Mouse (Mus musculus) limb, embryonic 11.5 days (tissue): Measurements from ENCODE around the gene Ms4a4a. TPM values are rescaled to one million over a fixed set of nuclear protein-coding genes. Genes with fewer than 3 reads are reported as not detected.

ENCODE experiments used
- ATAC-seq: fragments of 200-750 bp; cut with Nextera tagmentation; 2 replicates; pipeline ENCODE4 v1.8.0; 2017; ENCODE audit warnings: low read depth; ENCODE audit not compliant: insufficient number of reproducible peaks, low FRiP score, low TSS enrichment
- DNase-seq: peaks from one replicate; pipeline ENCODE4 v3.0.0-alpha.2; 2015; ENCODE audit warnings: low spot score
- H3K27ac ChIP-seq: fragments of 300-500 bp; sonication (generic); replicated peaks from 2 replicates; pipeline ENCODE4 v1.5.1; 2014; ENCODE audit warnings: low read depth, mild to moderate bottlenecking, low read length
- H3K27me3 ChIP-seq: fragments of 300-500 bp; sonication (generic); 2 replicates; pipeline ENCODE4 v1.6.1; 2014; ENCODE audit warnings: mild to moderate bottlenecking, low read length, mixed read lengths; ENCODE audit not compliant: control insufficient read depth, insufficient read depth
- H3K36me3 ChIP-seq: fragments of 300-500 bp; sonication (generic); 2 replicates; pipeline ENCODE4 v1.6.1; 2014; ENCODE audit warnings: mild to moderate bottlenecking, low read length, moderate library complexity, mixed read lengths; ENCODE audit not compliant: control insufficient read depth, insufficient read depth
- H3K4me1 ChIP-seq: fragments of 300-500 bp; sonication (generic); 2 replicates; pipeline ENCODE4 v1.6.1; 2014; ENCODE audit warnings: low read length, mixed read lengths; ENCODE audit not compliant: control insufficient read depth, insufficient read depth
- H3K4me2 ChIP-seq: fragments of 300-500 bp; sonication (generic); 2 replicates; pipeline ENCODE4 v1.6.1; 2014; ENCODE audit warnings: low read depth, mild to moderate bottlenecking, moderate library complexity; ENCODE audit not compliant: severe bottlenecking
- H3K4me3 ChIP-seq: fragments of 300-500 bp; sonication (generic); 2 replicates; pipeline ENCODE4 v1.5.1; 2014; ENCODE audit warnings: low read depth, low read length
- H3K9ac ChIP-seq: fragments of 300-500 bp; sonication (generic); 2 replicates; pipeline ENCODE4 v1.6.1; 2014; ENCODE audit warnings: mild to moderate bottlenecking, low read length
- H3K9me3 ChIP-seq: fragments of 300-500 bp; sonication (generic); 2 replicates; pipeline ENCODE4 v1.6.1; 2016; ENCODE audit warnings: low read length; ENCODE audit not compliant: control insufficient read depth
- WGBS: fragments of 180-500 bp; shearing (Covaris S2); extraction: QIAGEN DNeasy Blood & Tissue Kit; methylation state at CpG from one replicate; pipeline ENCODE4 v1.1.7; 2014; 5-methylcytosine and 5-hydroxymethylcytosine counted together
- polyA plus RNA-seq: library from polyadenylated mRNA; unstranded; fragments of >200 nt; fragmentation: Nextera tagmentation; extraction: Ambion mirVana; gene quantifications from 2 replicates; pipeline ENCODE4 v1.2.1, GENCODE M21; 2014

Gene Ms4a4a
- 0.62 and 0.91 TPM in 2 replicates for polyA plus RNA-seq

DNA sequence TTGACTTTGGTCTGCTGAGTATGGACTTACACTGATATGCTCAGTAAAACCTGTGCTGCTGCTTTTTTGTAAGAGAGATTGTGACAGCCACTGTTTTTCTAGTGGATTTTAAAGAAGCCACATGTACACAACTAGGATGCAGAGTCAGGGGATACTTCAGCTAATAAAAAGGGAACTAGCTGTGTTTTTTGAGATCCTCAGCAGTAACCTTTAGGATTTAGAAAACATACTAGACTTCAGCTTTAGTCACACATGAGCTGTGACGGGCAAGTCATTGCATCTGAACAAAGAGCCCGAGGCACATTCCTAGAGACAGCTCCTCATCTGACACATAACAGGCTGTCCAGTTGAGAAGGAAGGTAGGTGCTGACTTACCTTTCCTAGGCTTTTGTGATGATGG, at the start of gene Ms4a4a:
Gene Ms4a4a (plus strand): TSS at position 251 of the 400 bp plus-strand sequence.
- Histone ChIP-seq H3K4me2 (no peak within 1 kb of the TSS), H3K4me3 (no peak within 1 kb of the TSS), H3K36me3 (no peaks in the 10 kb centered on the region), H3K27me3 (no peaks in the 10 kb centered on the region), H3K9ac (no peak within 1 kb of the TSS), H3K9me3 (no peaks in the 10 kb centered on the region), H3K27ac (no peak within 1 kb of the TSS), H3K4me1 (no peaks in the 10 kb centered on the region)
- WGBS, result 82% methylated on average over 2 of the region's 2 CpGs
- ATAC-seq, result no peak
- no peak for DNase-seq

DNA sequence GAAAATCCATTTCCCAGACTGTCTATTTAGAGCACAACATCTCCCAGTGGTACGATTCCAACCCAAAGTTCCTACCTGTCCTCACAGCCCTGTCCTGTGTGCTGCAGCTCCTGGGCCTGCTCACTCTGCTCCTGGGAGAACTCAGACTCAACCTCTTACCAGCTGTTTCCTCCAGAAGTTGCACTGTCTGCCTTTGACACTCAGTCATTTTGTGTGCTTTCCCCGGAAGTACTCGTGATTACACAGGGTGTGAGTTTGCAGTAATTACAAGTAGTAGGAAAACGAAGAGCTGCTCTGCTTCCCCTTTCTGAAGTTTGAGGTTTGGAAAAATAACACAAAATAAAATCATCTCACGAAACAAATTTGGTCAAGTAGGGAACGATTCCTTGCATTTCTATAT, 39.4 kb upstream of the Ms4a4a start, which contains the start of gene Ms4a7:
Gene Ms4a7 (minus strand): TSS at position 215 of the 400 bp plus-strand sequence.
- Histone ChIP-seq H3K36me3 (no peaks in the 10 kb centered on the region), H3K4me2 (no peak within 1 kb of the TSS), H3K27ac (no peak within 1 kb of the TSS), H3K4me1 (no peaks in the 10 kb centered on the region), H3K9ac (no peak within 1 kb of the TSS), H3K27me3 (no peaks in the 10 kb centered on the region), H3K4me3 (no peak within 1 kb of the TSS), H3K9me3 (no peaks in the 10 kb centered on the region)
- no peak for ATAC-seq
- no peak for DNase-seq
- WGBS, result 83% methylated on average over 6 of the region's 6 CpGs

DNA sequence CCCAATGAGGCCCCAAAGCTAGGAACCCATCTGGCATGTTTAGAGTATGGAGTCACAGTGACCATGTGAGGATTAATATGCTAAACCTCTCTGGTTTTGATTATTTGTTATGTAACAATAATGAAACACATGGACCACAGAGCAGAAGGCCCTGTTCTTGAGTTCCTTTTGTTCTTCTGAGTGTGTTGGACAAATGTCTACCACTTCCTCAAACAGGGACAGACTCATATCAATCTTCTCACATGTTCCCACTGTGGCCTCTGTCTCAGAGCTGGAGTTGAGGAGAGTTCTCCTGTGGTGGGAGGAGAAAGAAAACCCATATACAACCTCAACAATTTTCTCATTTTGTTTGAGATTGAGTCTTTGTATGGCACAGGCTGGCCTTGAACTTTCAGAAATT, 32.2 kb upstream of the Ms4a4a start:
- no peaks in the 10 kb centered on the region for H3K36me3 ChIP-seq
- no peak overlapping the region for H3K9ac ChIP-seq
- no peak for DNase-seq
- no peak overlapping the region for H3K4me3 ChIP-seq
- no peak for ATAC-seq
- H3K27ac ChIP-seq, result no peak overlapping the region
- H3K4me1 ChIP-seq, result no peaks in the 10 kb centered on the region
- H3K9me3 ChIP-seq, result no peaks in the 10 kb centered on the region
- H3K27me3 ChIP-seq, result no peaks in the 10 kb centered on the region
- H3K4me2 ChIP-seq, result no peak overlapping the region

DNA sequence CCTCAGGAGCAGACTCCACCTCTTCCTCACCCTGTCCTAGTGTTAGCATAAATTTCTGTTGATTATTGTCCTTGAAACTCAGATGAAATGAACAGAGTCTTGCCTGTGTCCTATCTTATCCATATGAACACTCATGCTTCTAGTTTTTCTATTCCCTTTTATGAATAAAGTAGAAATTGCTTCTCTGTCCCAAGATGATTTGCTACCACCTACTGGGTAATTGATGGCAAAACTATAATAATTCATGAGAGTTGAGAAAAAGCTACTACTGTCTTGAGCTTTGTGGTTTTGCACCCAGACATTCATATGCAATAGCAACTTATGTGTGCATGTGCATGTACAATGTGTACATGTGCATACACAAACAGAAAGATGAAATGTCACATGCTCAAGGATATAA, 31.3 kb upstream of the Ms4a4a start:
- DNase-seq (no peak), ATAC-seq (no peak)
- no peaks in the 10 kb centered on the region for H3K36me3 ChIP-seq
- no peaks in the 10 kb centered on the region for H3K9me3 ChIP-seq
- no peaks in the 10 kb centered on the region for H3K27me3 ChIP-seq
- no peak overlapping the region for H3K9ac ChIP-seq
- H3K4me3 ChIP-seq, result no peak overlapping the region
- no peak overlapping the region for H3K4me2 ChIP-seq
- no peak overlapping the region for H3K27ac ChIP-seq
- no peaks in the 10 kb centered on the region for H3K4me1 ChIP-seq

DNA sequence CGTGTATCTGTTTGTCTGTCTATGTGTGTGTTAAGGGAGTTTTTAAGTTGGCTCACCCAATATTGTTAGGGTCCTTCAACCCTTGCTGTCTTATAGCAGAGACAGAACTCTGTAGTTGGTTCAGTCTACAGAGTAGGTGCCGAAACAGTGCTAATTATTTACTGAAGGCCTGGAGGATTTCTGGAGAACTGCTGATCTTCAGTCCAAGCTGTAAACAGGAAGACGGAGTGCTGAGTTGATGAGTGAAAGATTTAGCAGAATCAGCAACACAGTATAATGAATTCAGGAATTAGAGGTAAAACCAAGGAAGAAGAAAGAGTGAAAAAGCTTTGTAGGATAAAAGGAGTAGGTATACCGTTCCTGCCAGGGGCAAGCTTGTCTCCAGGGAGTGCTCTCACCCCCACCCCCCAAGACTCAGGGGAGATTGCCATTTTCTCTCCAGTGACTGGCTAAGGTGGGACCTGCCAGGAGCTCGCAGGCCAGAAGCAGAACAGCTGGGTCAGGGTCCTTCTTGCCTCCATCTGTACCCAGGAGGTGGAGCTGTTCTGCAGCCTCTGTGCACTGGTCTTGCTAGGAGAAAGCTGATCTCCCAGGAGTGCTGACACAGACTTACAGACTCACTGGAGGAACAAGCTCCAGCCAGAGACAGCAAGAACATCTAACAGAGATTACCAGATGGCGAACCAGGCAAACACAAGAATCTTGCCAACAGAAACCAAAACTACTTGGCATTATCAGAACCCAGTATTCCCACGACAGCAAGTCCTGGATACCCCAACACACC, 25.4 kb upstream of the Ms4a4a start:
- peak; percentile 31 for DNase-seq
- 57% methylated on average over 7 of the region's 7 CpGs for WGBS
- no peak overlapping the region for H3K4me2 ChIP-seq
- H3K4me3 ChIP-seq, result no peak overlapping the region
- no peak overlapping the region for H3K27ac ChIP-seq
- H3K9me3 ChIP-seq, result no peaks in the 10 kb centered on the region
- no peak overlapping the region for H3K9ac ChIP-seq
- no peaks in the 10 kb centered on the region for H3K4me1 ChIP-seq
- H3K27me3 ChIP-seq, result no peaks in the 10 kb centered on the region
- no peak for ATAC-seq
- H3K36me3 ChIP-seq, result no peaks in the 10 kb centered on the region

DNA sequence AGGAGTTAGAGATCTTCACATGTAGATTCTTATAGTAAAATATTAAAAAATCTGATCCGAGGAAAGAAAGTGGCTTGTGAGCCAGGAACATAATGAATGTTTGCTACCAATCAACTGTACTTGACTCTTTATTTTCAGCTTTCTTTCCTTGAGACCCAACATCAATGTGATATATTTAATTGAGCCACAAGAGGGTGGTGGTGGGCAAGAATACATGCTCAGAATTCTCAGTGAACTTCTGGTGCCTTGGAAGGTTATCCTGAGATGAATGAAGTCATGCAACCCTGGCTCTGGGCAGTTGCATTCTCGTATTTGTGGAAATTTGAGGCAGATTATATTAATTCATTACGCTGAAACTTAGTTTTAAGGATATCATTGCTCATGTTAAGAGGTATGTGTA, 23.4 kb upstream of the Ms4a4a start:
- no peaks in the 10 kb centered on the region for H3K36me3 ChIP-seq
- no peak overlapping the region for H3K4me3 ChIP-seq
- no peak overlapping the region for H3K27ac ChIP-seq
- H3K9me3 ChIP-seq, result no peaks in the 10 kb centered on the region
- H3K4me2 ChIP-seq, result no peak overlapping the region
- no peaks in the 10 kb centered on the region for H3K4me1 ChIP-seq
- no peak overlapping the region for H3K9ac ChIP-seq
- no peaks in the 10 kb centered on the region for H3K27me3 ChIP-seq
- DNase-seq (no peak), ATAC-seq (no peak)
- WGBS, result 50% methylated on average over 3 of the region's 3 CpGs

DNA sequence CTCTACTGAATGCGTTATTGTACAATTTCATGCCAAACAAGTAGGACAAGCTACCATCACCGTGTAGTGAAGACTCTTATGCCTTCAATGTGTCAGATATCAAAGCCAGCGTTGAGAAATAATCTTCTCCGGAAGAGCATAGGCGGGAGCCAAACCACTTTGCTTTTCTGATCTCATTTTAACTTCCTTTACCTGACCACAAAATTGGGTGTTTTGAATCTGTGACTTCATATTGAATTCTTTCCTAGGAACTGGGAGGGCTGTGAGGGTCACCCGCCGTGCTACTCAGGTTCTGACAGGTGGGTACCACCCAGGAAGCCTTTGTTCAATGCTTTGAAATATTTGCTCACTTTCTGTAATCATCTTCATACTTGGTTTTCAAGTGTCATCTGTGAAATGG, 19.6 kb upstream of the Ms4a4a start:
- no peaks in the 10 kb centered on the region for H3K27me3 ChIP-seq
- DNase-seq (no peak), ATAC-seq (no peak)
- no peak overlapping the region for H3K9ac ChIP-seq
- H3K27ac ChIP-seq, result no peak overlapping the region
- H3K36me3 ChIP-seq, result no peaks in the 10 kb centered on the region
- H3K4me1 ChIP-seq, result no peaks in the 10 kb centered on the region
- no peak overlapping the region for H3K4me3 ChIP-seq
- H3K4me2 ChIP-seq, result no peak overlapping the region
- no peaks in the 10 kb centered on the region for H3K9me3 ChIP-seq
- WGBS, result 81% methylated on average over 7 of the region's 7 CpGs

DNA sequence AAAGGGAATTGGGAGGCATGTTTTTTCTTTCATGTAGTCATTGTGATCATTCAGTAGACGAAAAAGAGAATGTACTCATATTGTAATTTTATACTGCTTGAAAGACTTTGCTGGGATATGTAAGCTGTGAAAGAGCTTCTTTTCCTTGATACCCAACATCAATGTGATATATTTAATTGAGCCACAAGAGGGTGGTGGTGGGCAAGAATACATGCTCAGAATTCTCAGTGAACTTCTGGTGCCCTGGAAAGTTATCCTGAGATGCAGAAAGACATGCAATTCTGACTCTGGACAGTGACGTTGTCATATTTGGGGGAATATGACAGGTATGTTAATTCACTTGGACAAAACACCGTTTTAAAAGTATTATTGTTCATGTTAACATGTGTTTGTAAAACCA, 15.2 kb upstream of the Ms4a4a start:
- Histone ChIP-seq H3K9me3 (no peaks in the 10 kb centered on the region), H3K9ac (no peak overlapping the region), H3K4me3 (no peak overlapping the region), H3K36me3 (no peaks in the 10 kb centered on the region), H3K4me1 (no peaks in the 10 kb centered on the region), H3K27ac (no peak overlapping the region), H3K27me3 (no peaks in the 10 kb centered on the region), H3K4me2 (no peak overlapping the region)
- no peak for DNase-seq
- no peak for ATAC-seq
- WGBS, result 69% methylated on average over 3 of the region's 3 CpGs

DNA sequence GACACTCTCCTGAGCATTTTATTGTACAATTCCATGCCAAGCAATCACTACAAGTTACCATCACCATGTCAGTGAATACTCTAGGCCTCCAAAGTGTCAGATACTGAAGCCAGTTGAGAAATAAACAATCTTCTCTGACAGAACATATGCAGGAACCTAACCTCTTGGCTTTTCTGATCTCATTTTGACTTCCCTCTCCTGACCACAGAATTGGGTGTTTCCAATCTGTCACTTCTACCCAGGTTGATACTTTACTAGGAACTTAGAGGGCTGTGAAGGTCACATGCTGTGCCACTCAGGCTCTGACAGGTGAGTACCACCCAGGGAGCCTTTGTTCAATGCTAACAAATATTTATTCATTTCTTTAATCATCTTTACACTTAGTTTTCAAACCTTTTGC, 13.3 kb upstream of the Ms4a4a start:
- no peak for ATAC-seq
- no peak overlapping the region for H3K27ac ChIP-seq

More for the DNA sequence above, 13.3 kb upstream of the Ms4a4a start:
- Histone ChIP-seq H3K27me3 (no peaks in the 10 kb centered on the region), H3K36me3 (no peaks in the 10 kb centered on the region), H3K9me3 (no peaks in the 10 kb centered on the region), H3K4me3 (no peak overlapping the region), H3K9ac (no peak overlapping the region), H3K4me2 (no peak overlapping the region), H3K4me1 (no peaks in the 10 kb centered on the region)
- no peak for DNase-seq
